In genomic region chrX:142490093-142490717, GRCm38 (mm10) we compare ENCODE assay signal across 9 mouse cellular contexts.
DNase-seq lines count a peak whose midpoint lies in the region; ATAC-seq and TF ChIP-seq lines count a peak whose summit lies in the region.
"Had no signal": no experiment of that assay in that cellular context is flagged by ENCODE, and none has a peak within 500 bp of the region (broad histone marks: within the 10 kb centered on the region; RNA-seq: fewer than 3 reads in every experiment).

No protein-coding gene starts in this region.

- no peaks in the 10 kb centered on the region for H3K9me3 ChIP-seq in lung, embryonic 16.5 days (ENCODE audit: control insufficient read depth, low read length)
- no peaks in the 10 kb centered on the region for H3K9me3 ChIP-seq in hindbrain, embryonic 14.5 days (ENCODE audit: control insufficient read depth, low read length)
- H3K9me3 ChIP-seq: heart, embryonic 15.5 days had no signal

- WGBS in lung, embryonic 16.5 days: 37% methylated on average over 8 of the region's 8 CpGs
- 66% methylated on average over 8 of the region's 8 CpGs for WGBS in hindbrain, embryonic 14.5 days
- WGBS in cerebellum, adult 2 months: 72% methylated on average over 7 of the region's 8 CpGs

- H3K4me2 ChIP-seq in lung, embryonic 16.5 days (ENCODE audit: low read depth, low read length): no peak overlapping the region
- H3K4me2 ChIP-seq in hindbrain, embryonic 14.5 days (replicated peaks): no peak overlapping the region
- H3K4me2 ChIP-seq: heart, embryonic 15.5 days had no signal

- H3K36me3 ChIP-seq in lung, embryonic 16.5 days (ENCODE audit: control insufficient read depth, insufficient read depth, low read length): no peaks in the 10 kb centered on the region
- no peaks in the 10 kb centered on the region for H3K36me3 ChIP-seq in hindbrain, embryonic 14.5 days (replicated peaks; ENCODE audit: control insufficient read depth, insufficient read depth)
- H3K36me3 ChIP-seq: heart, embryonic 15.5 days had no signal

- H3K27ac ChIP-seq in lung, embryonic 16.5 days (ENCODE audit: low read length): peak overlapping the region; percentile 41; the same call in 1 of the 2 replicates
- no peak overlapping the region for H3K27ac ChIP-seq in hindbrain, embryonic 14.5 days
- H3K27ac ChIP-seq in cerebellum, adult 2 months (ENCODE audit: insufficient read depth, low read length): no peak overlapping the region
- H3K27ac ChIP-seq: heart, embryonic 15.5 days had no signal

- no peak overlapping the region for H3K9ac ChIP-seq in lung, embryonic 16.5 days (ENCODE audit: low read length)
- no peak overlapping the region for H3K9ac ChIP-seq in hindbrain, embryonic 14.5 days
- H3K9ac ChIP-seq: heart, embryonic 15.5 days had no signal

- ATAC-seq in lung, embryonic 16.5 days (ENCODE audit: low read depth): peak; percentile 68
- no peak for ATAC-seq in hindbrain, embryonic 14.5 days (ENCODE audit: low FRiP score)
- ATAC-seq: activated CD4-positive, CD25-positive, alpha-beta regulatory T cell, adult 4 months had no signal

- TF ChIP-seq CTCF in cerebellum, adult 2 months (IDR thresholded peaks at IDR 0.05; ENCODE audit: borderline replicate concordance, insufficient read depth, low read depth, low read length): no peak

- DNase-seq in kidney, adult 9 months: peak; percentile 23
- no peak for DNase-seq in kidney, adult 8-10 months
- DNase-seq in CD4-positive helper T cell, adult 2 months (ENCODE audit: low read depth, low spot score): peak; percentile 1
- DNase-seq in adrenal gland, adult 8-10 months: peak; percentile 66
- DNase-seq in hindbrain, embryonic 14.5 days (ENCODE audit: low spot score): no peak
- DNase-seq in cerebellum, adult 2 months: no peak

- H3K4me1 ChIP-seq in lung, embryonic 16.5 days (replicated peaks; ENCODE audit: control insufficient read depth, insufficient read depth, low read length): no peaks in the 10 kb centered on the region
- H3K4me1 ChIP-seq in hindbrain, embryonic 14.5 days (replicated peaks; ENCODE audit: control insufficient read depth, insufficient read depth, low read length): no peaks in the 10 kb centered on the region
- no peaks in the 10 kb centered on the region for H3K4me1 ChIP-seq in cerebellum, adult 2 months (ENCODE audit: control insufficient read depth, insufficient read depth, low read length)
- H3K4me1 ChIP-seq: heart, embryonic 15.5 days had no signal

- no peak for TF ChIP-seq POLR2A in cerebellum, adult 2 months (IDR thresholded peaks at IDR 0.05; ENCODE audit: borderline replicate concordance, insufficient read depth, low read length)

- no peaks in the 10 kb centered on the region for H3K27me3 ChIP-seq in lung, embryonic 16.5 days (ENCODE audit: control insufficient read depth, insufficient read depth, low read depth, low read length)
- 0 out of 2 replicates have a peak, but pooled peaks cover 4% of the 10 kb centered on the region for H3K27me3 ChIP-seq in hindbrain, embryonic 14.5 days (ENCODE audit: control insufficient read depth, insufficient read depth, low read length)
- H3K27me3 ChIP-seq in cerebellum, adult 2 months (ENCODE audit: control insufficient read depth, insufficient read depth, low read length): no peaks in the 10 kb centered on the region
- H3K27me3 ChIP-seq: heart, embryonic 15.5 days had no signal

- no peak overlapping the region for H3K4me3 ChIP-seq in lung, embryonic 16.5 days (ENCODE audit: low read length)
- no peak overlapping the region for H3K4me3 ChIP-seq in hindbrain, embryonic 14.5 days (replicated peaks; ENCODE audit: low read length)
- H3K4me3 ChIP-seq in cerebellum, adult 2 months (replicated peaks; ENCODE audit: insufficient read depth, low read depth, low read length): no peak overlapping the region
- H3K4me3 ChIP-seq: heart, embryonic 15.5 days had no signal

Comparison
In these comparisons a context has a peak if more than half of its experiments do, and no peak if none do; other contexts are left out.
1. DNase-seq: peak in kidney, adult 9 months (single experiment), CD4-positive helper T cell, adult 2 months (single experiment) and adrenal gland, adult 8-10 months (single experiment); none in kidney, adult 8-10 months (0 of 2), hindbrain, embryonic 14.5 days (single experiment) and cerebellum, adult 2 months (0 of 2).